Mouse (Mus musculus) myocyte (in vitro differentiated cells): Measurements from ENCODE around the gene Pex10. TPM values are rescaled to one million over a fixed set of nuclear protein-coding genes. Genes with fewer than 3 reads are reported as not detected.

ENCODE experiments used
- H3K27me3 ChIP-seq: one replicate; pipeline ENCODE4 v1.6.1; 2011; ENCODE audit not compliant: control insufficient read depth, insufficient read depth, insufficient read length
- H3K36me3 ChIP-seq: one replicate; pipeline ENCODE4 v1.6.1; 2011; ENCODE audit not compliant: control insufficient read depth, insufficient read depth
- H3K4me2 ChIP-seq: one replicate; pipeline ENCODE4 v1.6.1; 2011; ENCODE audit warnings: low read depth, control low read depth
- H3K4me3 ChIP-seq: one replicate; pipeline ENCODE4 v1.5.1; 2011; ENCODE audit warnings: mild to moderate bottlenecking, control low read depth, moderate library complexity
- H3K79me2 ChIP-seq: one replicate; pipeline ENCODE4 v1.6.1; 2011; ENCODE audit not compliant: control insufficient read depth, insufficient read depth
- H3ac ChIP-seq: one replicate; pipeline ENCODE4 v1.6.1; 2011; ENCODE audit not compliant: control insufficient read depth, insufficient read length
- CEBPB ChIP-seq: IDR thresholded peaks from 2 replicates; pipeline ENCODE4 v1.6.1; 2011; ENCODE audit warnings: mild to moderate bottlenecking, moderate library complexity; ENCODE audit not compliant: poor library complexity, insufficient read depth, severe bottlenecking
- E2F4 ChIP-seq: IDR thresholded peaks from one replicate; pipeline ENCODE4 v1.6.1; 2011; ENCODE audit warnings: mild to moderate bottlenecking, control low read depth, moderate library complexity; ENCODE audit not compliant: insufficient read depth
- MAX ChIP-seq: IDR thresholded peaks from one replicate; pipeline ENCODE4 v1.6.1; 2011; ENCODE audit warnings: low read depth, mild to moderate bottlenecking, control low read depth
- MYOD1 ChIP-seq, 3 experiments: IDR thresholded peaks; one replicate each; pipeline ENCODE4 v1.6.1; 2011; ENCODE audit warnings: control low read depth in 2 of 3, low read depth in 2 of 3, mild to moderate bottlenecking in 2 of 3, moderate library complexity in 1 of 3; ENCODE audit not compliant: insufficient read length in 2 of 3, control insufficient read depth in 1 of 3
- MYOG ChIP-seq, 3 experiments: IDR thresholded peaks; one replicate each; pipeline ENCODE4 v1.6.1; 2011; ENCODE audit warnings: control low read depth in 2 of 3, low read depth in 2 of 3, mild to moderate bottlenecking in 2 of 3; ENCODE audit not compliant: insufficient read length in 2 of 3, control insufficient read depth in 1 of 3, insufficient read depth in 1 of 3
- POLR2A ChIP-seq: IDR thresholded peaks from one replicate; pipeline ENCODE4 v1.6.1; 2011; ENCODE audit warnings: low read depth, mild to moderate bottlenecking, control low read depth, moderate library complexity; ENCODE audit not compliant: insufficient read length
- POLR2AphosphoS2 ChIP-seq: IDR thresholded peaks from one replicate; pipeline ENCODE4 v1.6.1; 2011; ENCODE audit warnings: low read depth, control low read depth; ENCODE audit not compliant: insufficient read length
- REST ChIP-seq: IDR thresholded peaks from one replicate; pipeline ENCODE4 v1.6.1; 2011; ENCODE audit warnings: mild to moderate bottlenecking, control low read depth, moderate library complexity; ENCODE audit not compliant: insufficient read depth, insufficient read length
- SRF ChIP-seq: IDR thresholded peaks from one replicate; pipeline ENCODE4 v1.6.1; 2011; ENCODE audit warnings: low read depth; ENCODE audit not compliant: control insufficient read depth, insufficient read length
- TCF12 ChIP-seq: IDR thresholded peaks from one replicate; pipeline ENCODE4 v1.6.1; 2011; ENCODE audit warnings: mild to moderate bottlenecking, control low read depth; ENCODE audit not compliant: poor library complexity, insufficient read depth, severe bottlenecking
- TCF3 ChIP-seq: IDR thresholded peaks from one replicate; pipeline ENCODE4 v1.6.1; 2011; ENCODE audit warnings: low read depth, control low read depth; ENCODE audit not compliant: insufficient read length
- USF1 ChIP-seq: IDR thresholded peaks from one replicate; pipeline ENCODE4 v1.6.1; 2011; ENCODE audit warnings: low read depth, mild to moderate bottlenecking, control low read depth, moderate library complexity
- polyA plus RNA-seq: library from polyadenylated mRNA; unstranded; fragments of >200 nt; fragmentation: generic; extraction: Trizol; gene quantifications from one replicate; pipeline ENCODE4 v1.2.1, GENCODE M21; 2012; ENCODE audit warnings: missing spikeins

The Pex10 gene
- polyA plus RNA-seq, 1 experiment: 12.4 TPM

DNA sequence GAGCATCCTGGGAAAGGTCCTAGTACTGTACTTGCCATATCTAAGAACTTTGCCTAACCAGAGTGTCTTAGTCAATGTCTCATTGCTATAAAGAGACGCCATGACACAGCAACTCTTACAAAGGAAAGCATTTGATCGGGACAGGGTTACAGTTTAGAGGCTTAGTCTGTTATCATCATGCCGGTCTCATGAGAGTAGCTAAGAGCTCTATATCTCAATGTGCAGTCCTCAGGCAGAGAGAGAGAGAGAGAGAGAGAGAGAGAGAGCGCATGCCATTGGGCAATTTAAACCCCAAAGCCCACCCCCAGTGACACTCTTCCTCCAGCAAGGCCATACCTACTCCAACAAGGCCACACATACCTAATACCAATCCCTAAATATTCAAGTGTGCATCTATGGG lies 41.1 kb downstream of the Pex10 start:
- Histone ChIP-seq H3K4me3 (no peak overlapping the region), H3ac (no peak overlapping the region), H3K27me3 (no peaks in the 10 kb centered on the region), H3K79me2 (no peaks in the 10 kb centered on the region), H3K36me3 (no peaks in the 10 kb centered on the region), H3K4me2 (no peak overlapping the region)
- TF ChIP-seq USF1 (no peak), TCF3 (no peak), MYOD1 (IDR thresholded peaks at IDR 0.05; ENCODE audit: control insufficient read depth in 1 of 3, insufficient read length in 2 of 3, low read depth in 2 of 3) (no peak), MYOG (IDR thresholded peaks at IDR 0.05; ENCODE audit: control insufficient read depth in 1 of 3, insufficient read depth in 1 of 3, insufficient read length in 2 of 3, low read depth in 2 of 3) (no peak), E2F4 (no peak), CEBPB (no peak), REST (no peak), POLR2AphosphoS2 (no peak), SRF (no peak)

DNA sequence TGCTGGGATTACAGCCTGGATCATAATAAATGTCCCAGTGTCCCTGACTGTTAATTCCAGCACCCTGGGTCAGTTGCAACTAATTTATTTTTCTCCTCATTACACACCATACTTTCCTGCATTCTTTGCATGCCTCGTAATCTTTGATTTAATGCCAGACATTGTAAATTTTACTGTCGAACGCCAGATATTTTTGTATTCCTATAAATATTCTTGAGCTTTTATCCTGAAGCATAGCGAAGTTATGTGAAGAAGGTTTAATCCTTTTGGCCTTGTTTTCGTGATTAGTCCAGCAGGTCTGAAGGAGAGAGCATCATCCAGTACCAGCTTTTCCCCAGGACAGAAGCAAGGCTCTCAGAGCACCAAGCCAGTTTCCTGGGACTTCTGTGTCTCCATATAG lies 42.7 kb downstream of the Pex10 start:
- no peaks in the 10 kb centered on the region for H3K79me2 ChIP-seq
- no peaks in the 10 kb centered on the region for H3K27me3 ChIP-seq
- H3K4me3 ChIP-seq: no peak overlapping the region
- TF ChIP-seq TCF12 (no peak), REST (no peak), POLR2AphosphoS2 (no peak), SRF (no peak), E2F4 (no peak), USF1 (no peak), MAX (no peak), POLR2A (no peak), MYOG (IDR thresholded peaks at IDR 0.05; ENCODE audit: control insufficient read depth in 1 of 3, insufficient read depth in 1 of 3, insufficient read length in 2 of 3, low read depth in 2 of 3) (no peak), MYOD1 (IDR thresholded peaks at IDR 0.05; ENCODE audit: control insufficient read depth in 1 of 3, insufficient read length in 2 of 3, low read depth in 2 of 3) (no peak)
- no peaks in the 10 kb centered on the region for H3K36me3 ChIP-seq
- H3ac ChIP-seq: no peak overlapping the region
- no peak overlapping the region for H3K4me2 ChIP-seq

DNA sequence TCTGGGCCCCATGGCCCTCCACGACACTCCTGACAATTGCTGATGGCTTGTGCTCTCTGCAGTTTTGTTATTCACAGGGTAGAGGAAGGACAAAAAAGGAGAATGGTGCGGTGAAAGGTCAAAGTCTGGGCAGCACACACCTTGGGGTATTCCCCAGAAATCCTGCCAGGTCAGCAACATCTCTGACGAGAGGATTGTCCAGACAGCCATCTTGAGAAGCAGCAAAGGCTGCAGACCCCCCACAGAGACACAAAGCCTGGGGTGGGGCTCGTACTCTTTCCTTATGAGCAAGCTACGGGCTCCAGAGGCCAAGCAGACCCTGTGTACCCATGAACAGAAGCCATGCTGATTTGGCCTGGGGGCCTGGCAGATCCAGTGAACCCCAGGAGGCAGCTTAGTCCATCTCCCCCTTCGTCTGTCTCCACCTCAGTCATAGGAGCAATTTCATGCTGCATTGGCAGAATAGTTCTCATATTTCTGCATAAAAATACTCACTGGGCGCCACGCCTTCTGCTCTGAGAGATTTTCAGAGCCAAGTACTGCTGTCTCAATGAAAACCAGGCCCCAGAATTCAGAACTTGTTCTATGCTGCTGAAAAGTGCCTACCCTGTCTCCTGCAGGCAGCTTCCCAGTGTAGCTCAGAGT lies 47.1 kb downstream of the Pex10 start:
- H3ac ChIP-seq: no peak overlapping the region
- peak overlapping the region; percentile 48 for H3K4me2 ChIP-seq
- no peak for TF ChIP-seq USF1
- TF ChIP-seq CEBPB: no peak
- TF ChIP-seq POLR2AphosphoS2: no peak
- no peak for TF ChIP-seq REST
- TF ChIP-seq MYOG (IDR thresholded peaks at IDR 0.05; ENCODE audit: control insufficient read depth in 1 of 3, insufficient read depth in 1 of 3, insufficient read length in 2 of 3, low read depth in 2 of 3): no peak
- no peak for TF ChIP-seq E2F4
- no peak for TF ChIP-seq MAX
- no peak for TF ChIP-seq TCF3
- no peak for TF ChIP-seq POLR2A
- no peak for TF ChIP-seq SRF
- no peak for TF ChIP-seq TCF12
- TF ChIP-seq MYOD1 (IDR thresholded peaks at IDR 0.05; ENCODE audit: control insufficient read depth in 1 of 3, insufficient read length in 2 of 3, low read depth in 2 of 3): no peak

DNA sequence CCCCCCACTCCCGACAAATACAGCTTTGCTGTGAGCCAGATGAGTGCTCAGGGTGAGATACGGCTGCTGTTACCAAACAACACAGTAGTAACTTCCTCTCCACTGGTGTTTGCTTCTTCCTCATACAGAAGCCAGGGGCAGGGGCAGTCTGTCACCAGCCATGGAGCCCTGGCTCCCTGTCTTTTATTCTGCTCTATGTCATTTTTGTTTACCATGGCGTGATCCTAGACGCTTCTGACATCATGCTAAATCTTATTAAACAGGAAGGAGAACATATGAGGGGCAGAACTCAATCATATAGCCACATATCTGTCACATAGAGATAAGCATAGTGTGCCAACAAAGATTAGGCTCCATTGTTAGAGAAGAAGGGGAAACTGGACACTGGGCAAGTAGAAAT lies 49.8 kb downstream of the Pex10 start:
- Histone ChIP-seq H3ac (no peak overlapping the region), H3K27me3 (no peaks in the 10 kb centered on the region), H3K4me3 (no peak overlapping the region), H3K79me2 (no peaks in the 10 kb centered on the region), H3K36me3 (no peaks in the 10 kb centered on the region), H3K4me2 (peak overlapping the region; percentile 12)
- no peak for TF ChIP-seq MYOD1 (IDR thresholded peaks at IDR 0.05; ENCODE audit: control insufficient read depth in 1 of 3, insufficient read length in 2 of 3, low read depth in 2 of 3)
- TF ChIP-seq SRF: no peak
- TF ChIP-seq USF1: no peak
- TF ChIP-seq MAX: no peak
- no peak for TF ChIP-seq TCF3
- TF ChIP-seq TCF12: no peak
- TF ChIP-seq POLR2AphosphoS2: no peak
- TF ChIP-seq E2F4: no peak
- TF ChIP-seq MYOG (IDR thresholded peaks at IDR 0.05; ENCODE audit: control insufficient read depth in 1 of 3, insufficient read depth in 1 of 3, insufficient read length in 2 of 3, low read depth in 2 of 3): no peak
- no peak for TF ChIP-seq CEBPB
- no peak for TF ChIP-seq POLR2A
- TF ChIP-seq REST: no peak

More for the DNA sequence above, 47.1 kb downstream of the Pex10 start:
- no peaks in the 10 kb centered on the region for H3K79me2 ChIP-seq
- H3K27me3 ChIP-seq: no peaks in the 10 kb centered on the region
- no peaks in the 10 kb centered on the region for H3K36me3 ChIP-seq
- no peak overlapping the region for H3K4me3 ChIP-seq

DNA sequence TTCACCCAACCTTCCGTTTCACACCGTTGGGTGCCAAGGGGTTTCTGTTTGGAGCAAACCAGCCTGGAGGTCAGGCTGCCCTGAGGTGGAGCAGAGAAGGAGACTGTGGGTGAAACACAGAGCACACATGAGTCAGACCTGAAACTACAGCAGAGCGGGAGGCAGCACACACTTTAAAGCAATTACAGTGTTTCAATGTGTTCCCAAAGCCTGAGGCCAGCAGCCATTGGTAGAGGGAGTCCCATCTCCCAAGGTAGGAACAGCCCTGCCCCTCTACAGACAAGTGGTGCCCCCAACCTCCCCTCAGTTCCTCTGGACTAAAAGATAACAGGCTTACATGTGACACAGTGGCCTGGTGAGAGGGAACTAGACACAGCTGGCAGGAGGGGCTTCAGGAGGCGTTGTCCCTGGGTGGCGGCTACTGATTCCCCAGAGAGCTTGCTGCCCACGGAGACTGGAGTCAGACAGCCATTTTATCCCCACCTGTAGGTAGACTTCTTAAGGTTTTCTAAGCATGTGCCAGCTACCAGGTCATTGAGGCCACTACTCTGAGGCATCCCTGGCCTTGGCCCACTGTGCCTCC lies 50.7 kb downstream of the Pex10 start:
- no peak for TF ChIP-seq TCF3
- TF ChIP-seq MYOD1 (IDR thresholded peaks at IDR 0.05; ENCODE audit: control insufficient read depth in 1 of 3, insufficient read length in 2 of 3, low read depth in 2 of 3): peak in 1 of 3 experiments; percentile 23
- no peak for TF ChIP-seq E2F4
- Histone ChIP-seq H3K36me3 (no peaks in the 10 kb centered on the region), H3K27me3 (no peaks in the 10 kb centered on the region), H3K79me2 (no peaks in the 10 kb centered on the region), H3ac (no peak overlapping the region), H3K4me3 (no peak overlapping the region), H3K4me2 (no peak overlapping the region)
